Mouse (Mus musculus) hindbrain, embryonic 11.5 days (tissue): ENCODE results near the gene Wrnip1. TPM values are rescaled to one million over a fixed set of nuclear protein-coding genes. Genes with fewer than 3 reads are reported as not detected.
"Not testable (repeated sequence)": the region's sequence is repeated elsewhere in the genome, so short reads cannot be mapped to it uniquely, and the experiment has no call there.

Source experiments
- ATAC-seq: fragments of 200-750 bp; cut with Nextera tagmentation; 2 replicates; pipeline ENCODE4 v1.8.0; 2017; ENCODE audit warnings: mild to moderate bottlenecking, moderate TSS enrichment, moderate library complexity; ENCODE audit not compliant: low FRiP score
- DNase-seq: peaks from one replicate; pipeline ENCODE4 v3.0.0-alpha.2; 2015; ENCODE audit warnings: low spot score
- H3K27ac ChIP-seq: fragments of 300-500 bp; sonication (generic); 2 replicates; pipeline ENCODE4 v1.5.1; 2014; ENCODE audit warnings: mild to moderate bottlenecking, low read depth, low read length
- H3K27me3 ChIP-seq: fragments of 300-500 bp; sonication (generic); 2 replicates; pipeline ENCODE4 v1.6.1; 2014; ENCODE audit warnings: mild to moderate bottlenecking, low read length, moderate library complexity, mixed read lengths; ENCODE audit not compliant: control insufficient read depth, insufficient read depth
- H3K36me3 ChIP-seq: fragments of 300-500 bp; sonication (generic); 2 replicates; pipeline ENCODE4 v1.6.1; 2014; ENCODE audit warnings: mild to moderate bottlenecking, low read length, moderate library complexity, mixed read lengths; ENCODE audit not compliant: control insufficient read depth, insufficient read depth
- H3K4me1 ChIP-seq: fragments of 300-500 bp; sonication (generic); replicated peaks from 2 replicates; pipeline ENCODE4 v1.6.1; 2014; ENCODE audit warnings: low read length, mixed read lengths; ENCODE audit not compliant: control insufficient read depth, insufficient read depth
- H3K4me2 ChIP-seq: fragments of 300-500 bp; sonication (generic); replicated peaks from 2 replicates; pipeline ENCODE4 v1.6.1; 2014; ENCODE audit warnings: mild to moderate bottlenecking, low read depth, low read length
- H3K4me3 ChIP-seq: fragments of 300-500 bp; sonication (generic); 2 replicates; pipeline ENCODE4 v1.5.1; 2014; ENCODE audit warnings: low read depth, low read length
- H3K9ac ChIP-seq: fragments of 300-500 bp; sonication (generic); 2 replicates; pipeline ENCODE4 v1.6.1; 2014; ENCODE audit warnings: low read depth, low read length
- H3K9me3 ChIP-seq: fragments of 300-500 bp; sonication (generic); 2 replicates; pipeline ENCODE4 v1.6.1; 2016; ENCODE audit warnings: low read length; ENCODE audit not compliant: control insufficient read depth
- WGBS: fragments of 180-500 bp; shearing (Covaris S2); extraction: QIAGEN DNeasy Blood & Tissue Kit; methylation state at CpG from one replicate; pipeline ENCODE4 v1.1.7; 2014; 5-methylcytosine and 5-hydroxymethylcytosine counted together
- polyA plus RNA-seq: library from polyadenylated mRNA; unstranded; fragments of >200 nt; fragmentation: Nextera tagmentation; extraction: Ambion mirVana; gene quantifications from 2 replicates; pipeline ENCODE4 v1.2.1, GENCODE M21; 2014

Gene Wrnip1
- polyA plus RNA-seq, 1 experiment from 2014 or later, result 14.4 TPM

DNA sequence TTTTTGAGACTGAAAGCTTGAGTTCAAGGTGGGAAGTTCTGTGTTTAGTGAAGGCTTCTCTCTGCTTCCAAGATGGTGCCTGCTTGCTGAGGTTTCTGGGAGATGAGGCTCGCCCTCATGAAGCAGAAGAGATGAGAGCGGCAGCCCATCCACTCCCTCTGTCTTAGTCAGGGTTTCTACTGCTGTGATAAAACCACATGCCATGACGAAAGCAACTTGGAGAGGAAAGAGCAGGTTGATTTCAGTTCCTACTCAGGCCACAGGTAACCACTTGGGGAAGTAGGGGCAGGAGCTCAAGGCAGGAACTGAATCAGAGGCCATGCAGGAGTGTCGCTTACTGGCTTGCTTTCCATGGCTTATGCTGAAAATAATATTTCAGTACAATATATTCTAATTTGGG lies 66.4 kb downstream of the Wrnip1 start:
- H3K27ac ChIP-seq, H3K4me1 ChIP-seq, H3K36me3 ChIP-seq, H3K27me3 ChIP-seq, DNase-seq, H3K9me3 ChIP-seq, H3K9ac ChIP-seq, H3K4me3 ChIP-seq, H3K4me2 ChIP-seq, ATAC-seq: not testable (repeated sequence)
- 87% methylated on average over 4 of the region's 4 CpGs for WGBS

DNA sequence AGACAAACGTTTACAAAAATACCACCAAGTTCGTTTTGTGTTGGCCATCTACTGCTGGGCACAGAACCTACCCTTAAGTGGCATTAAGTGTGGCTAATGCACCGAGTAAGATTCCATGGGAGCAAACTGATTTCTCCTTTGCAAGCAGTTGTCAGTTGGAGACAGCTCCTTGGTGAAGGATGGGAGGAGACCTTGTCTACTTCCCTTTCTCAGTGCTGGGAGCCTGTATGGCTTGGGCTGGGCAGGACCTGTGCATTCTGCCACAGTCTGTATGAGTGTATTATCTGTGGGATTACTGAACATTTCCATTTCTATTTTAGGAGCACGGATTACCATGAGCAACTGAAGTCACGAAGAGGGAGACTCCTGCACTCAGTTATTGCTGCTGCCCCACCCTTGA lies 67.0 kb downstream of the Wrnip1 start:
- ATAC-seq, result no peak
- 87% methylated on average over 5 of the region's 5 CpGs for WGBS
- DNase-seq, result no peak
- Histone ChIP-seq H3K9me3 (no peaks in the 10 kb centered on the region), H3K27me3 (no peaks in the 10 kb centered on the region), H3K4me1 (no peaks in the 10 kb centered on the region), H3K36me3 (no peaks in the 10 kb centered on the region), H3K27ac (no peak overlapping the region), H3K4me3 (no peak overlapping the region), H3K9ac (no peak overlapping the region), H3K4me2 (no peak overlapping the region)

Other genes starting within 250 kb of the Wrnip1 start
- 0.40 and 0.53 TPM in 2 replicates for gene Mylk4, start 18.1 kb upstream of the Wrnip1 start, polyA plus RNA-seq
- not detected in 2 replicates for gene D930007J09Rik, start 811 bp downstream of the Wrnip1 start, polyA plus RNA-seq
- 0.27 TPM in 1 of 2 replicates, not detected in the other for gene Serpinb1a, start 49.1 kb downstream of the Wrnip1 start, polyA plus RNA-seq
- not detected in 2 replicates for gene Serpinb1c, start 96.2 kb downstream of the Wrnip1 start, polyA plus RNA-seq
- gene Serpinb6b, start 163.2 kb downstream of the Wrnip1 start, polyA plus RNA-seq, result 0.75 and 0.76 TPM in 2 replicates
- 1.1 and 2.2 TPM in 2 replicates for gene Serpinb9, start 201.2 kb downstream of the Wrnip1 start, polyA plus RNA-seq
- gene Serpinb9b, start 225.4 kb downstream of the Wrnip1 start, polyA plus RNA-seq, result 0.08 and 0.14 TPM in 2 replicates